Mouse (Mus musculus): ENCODE data around the gene Ccdc51.

DNA sequence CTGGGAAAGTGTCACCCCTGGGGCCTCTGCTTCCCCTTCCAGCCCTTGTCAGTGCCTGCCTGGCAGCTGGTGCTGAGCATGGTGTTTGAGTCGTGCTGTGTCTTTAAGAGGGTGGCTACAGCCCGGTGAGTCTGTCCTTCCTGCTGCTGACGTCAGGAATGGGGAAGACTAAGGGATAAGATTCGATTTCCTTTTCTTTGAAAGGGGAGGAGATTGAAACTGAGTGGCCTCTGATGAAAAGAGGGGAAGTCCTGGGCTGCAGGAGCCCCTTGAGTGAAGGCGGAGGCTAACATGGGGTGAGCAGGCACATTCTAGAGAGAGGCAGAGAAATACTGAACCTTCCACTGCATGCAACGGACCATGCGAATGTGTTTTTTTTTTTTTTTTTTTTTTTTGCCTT, 27.6 kb upstream of the Ccdc51 start:
- TF ChIP-seq CTCF (IDR thresholded peaks at IDR 0.05; ENCODE audit: borderline replicate concordance, insufficient read depth, low read depth, low read length), result no peak
- TF ChIP-seq POLR2A (IDR thresholded peaks at IDR 0.05; ENCODE audit: borderline replicate concordance, insufficient read depth, low read length), result peak; percentile 52; the same call in 1 of the 2 replicates
